Mouse (Mus musculus) embryonic facial prominence, embryonic 13.5 days (tissue): Measurements from ENCODE around the gene Rnf223. TPM values are rescaled to one million over a fixed set of nuclear protein-coding genes. Genes with fewer than 3 reads are reported as not detected.
"Not testable (repeated sequence)": the region's sequence is repeated elsewhere in the genome, so short reads cannot be mapped to it uniquely, and the experiment has no call there.

Source experiments
- ATAC-seq: fragments of 200-750 bp; cut with Nextera tagmentation; 2 replicates; pipeline ENCODE4 v1.8.0; 2017; ENCODE audit warnings: low read depth; ENCODE audit not compliant: insufficient number of reproducible peaks, insufficient read depth, low FRiP score, low TSS enrichment
- H3K27ac ChIP-seq: fragments of 300-500 bp; sonication (generic); 2 replicates; pipeline ENCODE4 v1.5.1; 2015; ENCODE audit warnings: moderate library complexity, mild to moderate bottlenecking, inconsistent platforms
- H3K27me3 ChIP-seq: fragments of 300-500 bp; sonication (generic); 2 replicates; pipeline ENCODE4 v1.6.1; 2015; ENCODE audit warnings: mild to moderate bottlenecking, inconsistent platforms
- H3K36me3 ChIP-seq: fragments of 300-500 bp; sonication (generic); 2 replicates; pipeline ENCODE4 v1.6.1; 2015; ENCODE audit warnings: mild to moderate bottlenecking, inconsistent platforms
- H3K4me1 ChIP-seq: fragments of 300-500 bp; sonication (generic); 2 replicates; pipeline ENCODE4 v1.6.1; 2015; ENCODE audit warnings: inconsistent platforms
- H3K4me2 ChIP-seq: fragments of 300-500 bp; sonication (generic); 2 replicates; pipeline ENCODE4 v1.6.1; 2015; ENCODE audit warnings: moderate library complexity, mild to moderate bottlenecking, inconsistent platforms
- H3K4me3 ChIP-seq: fragments of 300-500 bp; sonication (generic); 2 replicates; pipeline ENCODE4 v1.5.1; 2015; ENCODE audit warnings: mild to moderate bottlenecking, inconsistent platforms
- H3K9ac ChIP-seq: fragments of 300-500 bp; sonication (generic); 2 replicates; pipeline ENCODE4 v1.6.1; 2015; ENCODE audit warnings: mild to moderate bottlenecking, inconsistent platforms
- H3K9me3 ChIP-seq: fragments of 300-500 bp; sonication (generic); 2 replicates; pipeline ENCODE4 v1.6.1; 2016; ENCODE audit warnings: inconsistent platforms
- WGBS: fragments of 180-500 bp; shearing (Covaris S2); methylation state at CpG from one replicate; pipeline ENCODE4 v1.1.7; 2015; ENCODE audit warnings: mixed read lengths; 5-methylcytosine and 5-hydroxymethylcytosine counted together
- polyA plus RNA-seq: library from polyadenylated mRNA; unstranded; fragments of >200 nt; fragmentation: Nextera tagmentation; extraction: Ambion mirVana; gene quantifications from 2 replicates; pipeline ENCODE4 v1.2.1, GENCODE M21; 2015

Gene Rnf223
- polyA plus RNA-seq, 1 experiment from 2014 or later = 0.30 TPM

GRCm38 (mm10) chr4:156133334-156133733 is 3.0 kb downstream of the Rnf223 start:
- Histone ChIP-seq H3K36me3 (no peaks in the 10 kb centered on the region), H3K27me3 (no peaks in the 10 kb centered on the region), H3K9ac (no peak overlapping the region), H3K9me3 (0 out of 2 replicates have a peak, but pooled peaks cover under 1% of the 10 kb centered on the region), H3K4me3 (no peak overlapping the region), H3K27ac (no peak overlapping the region), H3K4me2 (no peak overlapping the region), H3K4me1 (no peaks in the 10 kb centered on the region)
- 67% methylated on average over 5 of the region's 5 CpGs for WGBS
- no peak for ATAC-seq

GRCm38 (mm10) chr4:156133943-156134605 is 3.8 kb downstream of the Rnf223 start:
- Histone ChIP-seq H3K4me1 (no peaks in the 10 kb centered on the region), H3K9me3 (0 out of 2 replicates have a peak, but pooled peaks cover 5% of the 10 kb centered on the region), H3K9ac (no peak overlapping the region), H3K4me3 (no peak overlapping the region), H3K36me3 (no peaks in the 10 kb centered on the region), H3K4me2 (no peak overlapping the region), H3K27me3 (no peaks in the 10 kb centered on the region), H3K27ac (no peak overlapping the region)
- 76% methylated on average over 12 of the region's 12 CpGs for WGBS
- ATAC-seq = no peak

GRCm38 (mm10) chr4:156135112-156135511 is 4.8 kb downstream of the Rnf223 start:
- Histone ChIP-seq H3K9ac (no peak overlapping the region), H3K36me3 (no peaks in the 10 kb centered on the region), H3K4me2 (no peak overlapping the region), H3K9me3 (0 out of 2 replicates have a peak, but pooled peaks cover 5% of the 10 kb centered on the region), H3K27me3 (no peaks in the 10 kb centered on the region), H3K27ac (no peak overlapping the region), H3K4me1 (no peaks in the 10 kb centered on the region), H3K4me3 (no peak overlapping the region)
- no peak for ATAC-seq
- 88% methylated on average over 13 of the region's 13 CpGs for WGBS

- Histone ChIP-seq H3K27me3 (no peaks in the 10 kb centered on the region), H3K9ac (no peak overlapping the region), H3K9me3 (0 out of 2 replicates have a peak, but pooled peaks cover 5% of the 10 kb centered on the region), H3K27ac (no peak overlapping the region), H3K4me2 (no peak overlapping the region), H3K36me3 (no peaks in the 10 kb centered on the region), H3K4me3 (no peak overlapping the region), H3K4me1 (no peaks in the 10 kb centered on the region)
- 94% methylated on average over 14 of the region's 14 CpGs for WGBS
- no peak for ATAC-seq
Observed at GRCm38 (mm10) chr4:156135801-156136200, 5.5 kb downstream of the Rnf223 start.

- H3K9ac ChIP-seq = no peak overlapping the region
- no peak overlapping the region for H3K4me3 ChIP-seq
- H3K27ac ChIP-seq = no peak overlapping the region
- no peaks in the 10 kb centered on the region for H3K36me3 ChIP-seq
- H3K27me3 ChIP-seq = no peaks in the 10 kb centered on the region
- no peaks in the 10 kb centered on the region for H3K4me1 ChIP-seq
- no peak overlapping the region for H3K4me2 ChIP-seq
- H3K9me3 ChIP-seq = 0 out of 2 replicates have a peak, but pooled peaks cover 5% of the 10 kb centered on the region
- no peak for ATAC-seq
- WGBS = 90% methylated on average over 30 of the region's 30 CpGs
Observed at GRCm38 (mm10) chr4:156136285-156137100, 6.2 kb downstream of the Rnf223 start.

GRCm38 (mm10) chr4:156150887-156151286 is 20.6 kb downstream of the Rnf223 start:
- H3K27me3 ChIP-seq, H3K36me3 ChIP-seq, H3K9me3 ChIP-seq, H3K4me1 ChIP-seq, H3K4me3 ChIP-seq, H3K27ac ChIP-seq, H3K9ac ChIP-seq, H3K4me2 ChIP-seq, ATAC-seq: not testable (repeated sequence)
- 89% methylated on average over 10 of the region's 10 CpGs for WGBS

GRCm38 (mm10) chr4:156154771-156155170 is 24.5 kb downstream of the Rnf223 start:
- WGBS = 93% methylated on average over 3 of the region's 3 CpGs

GRCm38 (mm10) chr4:156166477-156166876 is 36.2 kb downstream of the Rnf223 start:
- Histone ChIP-seq H3K4me3 (no peak overlapping the region), H3K27ac (no peak overlapping the region), H3K36me3 (peaks cover 98% of the 10 kb centered on the region), H3K4me1 (no peaks in the 10 kb centered on the region), H3K4me2 (no peak overlapping the region), H3K9me3 (peaks cover 12% of the 10 kb centered on the region), H3K27me3 (no peaks in the 10 kb centered on the region), H3K9ac (no peak overlapping the region)
- 83% methylated on average over 9 of the region's 9 CpGs for WGBS
- no peak for ATAC-seq

More at GRCm38 (mm10) chr4:156154771-156155170, 24.5 kb downstream of the Rnf223 start:
- H3K4me2 ChIP-seq = no peak overlapping the region
- H3K36me3 ChIP-seq = no peaks in the 10 kb centered on the region
- H3K4me3 ChIP-seq = no peak overlapping the region
- ATAC-seq = no peak
- H3K9ac ChIP-seq = no peak overlapping the region
- peaks cover 16% of the 10 kb centered on the region for H3K9me3 ChIP-seq
- no peak overlapping the region for H3K27ac ChIP-seq
- no peaks in the 10 kb centered on the region for H3K4me1 ChIP-seq
- H3K27me3 ChIP-seq = no peaks in the 10 kb centered on the region

- no peaks in the 10 kb centered on the region for H3K9me3 ChIP-seq
- no peaks in the 10 kb centered on the region for H3K27me3 ChIP-seq
- peaks cover 100% of the 10 kb centered on the region for H3K36me3 ChIP-seq
- H3K4me2 ChIP-seq = no peak overlapping the region
- H3K9ac ChIP-seq = no peak overlapping the region
- no peak overlapping the region for H3K27ac ChIP-seq
- H3K4me3 ChIP-seq = no peak overlapping the region
- H3K4me1 ChIP-seq = no peaks in the 10 kb centered on the region
- no peak for ATAC-seq
- WGBS = 94% methylated on average over 8 of the region's 8 CpGs
Observed at GRCm38 (mm10) chr4:156168611-156169010, 38.3 kb downstream of the Rnf223 start.

GRCm38 (mm10) chr4:156169129-156169528 is 38.8 kb downstream of the Rnf223 start:
- H3K4me1 ChIP-seq = no peaks in the 10 kb centered on the region
- no peak overlapping the region for H3K27ac ChIP-seq
- H3K9ac ChIP-seq = no peak overlapping the region
- H3K27me3 ChIP-seq = no peaks in the 10 kb centered on the region
- H3K4me2 ChIP-seq = no peak overlapping the region
- ATAC-seq = no peak
- 93% methylated on average over 10 of the region's 10 CpGs for WGBS
- H3K4me3 ChIP-seq = no peak overlapping the region
- H3K36me3 ChIP-seq = peaks cover 100% of the 10 kb centered on the region
- no peaks in the 10 kb centered on the region for H3K9me3 ChIP-seq

GRCm38 (mm10) chr4:156171828-156172227 is 41.5 kb downstream of the Rnf223 start:
- Histone ChIP-seq H3K27me3 (no peaks in the 10 kb centered on the region), H3K9ac (no peak overlapping the region), H3K36me3 (peaks cover 100% of the 10 kb centered on the region), H3K4me3 (no peak overlapping the region), H3K4me1 (no peaks in the 10 kb centered on the region), H3K4me2 (no peak overlapping the region), H3K27ac (no peak overlapping the region), H3K9me3 (no peaks in the 10 kb centered on the region)
- ATAC-seq = no peak
- WGBS = 95% methylated on average over 11 of the region's 11 CpGs

- Histone ChIP-seq H3K4me3 (no peak overlapping the region), H3K27me3 (no peaks in the 10 kb centered on the region), H3K36me3 (peaks cover 95% of the 10 kb centered on the region), H3K27ac (no peak overlapping the region), H3K4me2 (no peak overlapping the region), H3K9ac (no peak overlapping the region), H3K4me1 (no peaks in the 10 kb centered on the region), H3K9me3 (no peaks in the 10 kb centered on the region)
- 93% methylated on average over 9 of the region's 9 CpGs for WGBS
- ATAC-seq = no peak
Observed at GRCm38 (mm10) chr4:156177630-156178029, 47.3 kb downstream of the Rnf223 start.
